Mouse (Mus musculus) embryonic facial prominence, embryonic 11.5 days (tissue): ENCODE data around the gene Glud1. TPM values are rescaled to one million over a fixed set of nuclear protein-coding genes. Genes with fewer than 3 reads are reported as not detected.

Source experiments
- ATAC-seq: fragments of 200-750 bp; cut with Nextera tagmentation; replicated peaks from 2 replicates; pipeline ENCODE4 v1.8.0; 2017; ENCODE audit warnings: low read depth; ENCODE audit not compliant: insufficient number of reproducible peaks, low FRiP score, low TSS enrichment
- DNase-seq: peaks from one replicate; pipeline ENCODE4 v3.0.0-alpha.2; 2015; ENCODE audit warnings: low spot score
- H3K27ac ChIP-seq: fragments of 300-500 bp; sonication (generic); replicated peaks from 2 replicates; pipeline ENCODE4 v1.5.1; 2014; ENCODE audit warnings: mild to moderate bottlenecking, low read depth, low read length, control low read depth
- H3K27me3 ChIP-seq: fragments of 300-500 bp; sonication (generic); 2 replicates; pipeline ENCODE4 v1.6.1; 2014; ENCODE audit warnings: mild to moderate bottlenecking, low read length, moderate library complexity, mixed read lengths; ENCODE audit not compliant: control insufficient read depth, insufficient read depth
- H3K36me3 ChIP-seq: fragments of 300-500 bp; sonication (generic); replicated peaks from 2 replicates; pipeline ENCODE4 v1.6.1; 2014; ENCODE audit warnings: low read depth, mild to moderate bottlenecking, low read length, moderate library complexity, mixed read lengths; ENCODE audit not compliant: control insufficient read depth, insufficient read depth
- H3K4me1 ChIP-seq: fragments of 300-500 bp; sonication (generic); 2 replicates; pipeline ENCODE4 v1.6.1; 2014; ENCODE audit warnings: low read length, mixed read lengths; ENCODE audit not compliant: control insufficient read depth, insufficient read depth
- H3K4me2 ChIP-seq: fragments of 300-500 bp; sonication (generic); 2 replicates; pipeline ENCODE4 v1.6.1; 2014; ENCODE audit warnings: low read depth, mild to moderate bottlenecking, control low read depth, low read length, moderate library complexity
- H3K4me3 ChIP-seq: fragments of 300-500 bp; sonication (generic); 2 replicates; pipeline ENCODE4 v1.5.1; 2014; ENCODE audit warnings: low read depth, low read length, control low read depth
- H3K9ac ChIP-seq: fragments of 300-500 bp; sonication (generic); replicated peaks from 2 replicates; pipeline ENCODE4 v1.6.1; 2014; ENCODE audit warnings: mild to moderate bottlenecking, control low read depth, low read length
- H3K9me3 ChIP-seq: fragments of 300-500 bp; sonication (generic); replicated peaks from 2 replicates; pipeline ENCODE4 v1.6.1; 2016; ENCODE audit warnings: mild to moderate bottlenecking, low read length, inconsistent platforms, mixed read lengths; ENCODE audit not compliant: control insufficient read depth
- WGBS: fragments of 180-500 bp; shearing (Covaris S2); extraction: QIAGEN DNeasy Blood & Tissue Kit; methylation state at CpG from one replicate; pipeline ENCODE4 v1.1.7; 2014; 5-methylcytosine and 5-hydroxymethylcytosine counted together
- polyA plus RNA-seq: library from polyadenylated mRNA; unstranded; fragments of >200 nt; fragmentation: Nextera tagmentation; extraction: Ambion mirVana; gene quantifications from 2 replicates; pipeline ENCODE4 v1.2.1, GENCODE M21; 2014

The Glud1 gene
- polyA plus RNA-seq, 1 experiment from 2014 or later = 97.2 TPM

GRCm38 (mm10) chr14:34288396-34288795 lies 22.1 kb upstream of the Glud1 start:
- H3K9ac ChIP-seq = no peak overlapping the region
- H3K4me1 ChIP-seq = no peaks in the 10 kb centered on the region
- no peak overlapping the region for H3K4me2 ChIP-seq
- H3K4me3 ChIP-seq = no peak overlapping the region
- no peaks in the 10 kb centered on the region for H3K9me3 ChIP-seq
- H3K36me3 ChIP-seq = no peaks in the 10 kb centered on the region
- H3K27ac ChIP-seq = no peak overlapping the region
- ATAC-seq = no peak
- DNase-seq = no peak
- WGBS = 83% methylated on average over 2 of the region's 2 CpGs
- no peaks in the 10 kb centered on the region for H3K27me3 ChIP-seq

- H3K9me3 ChIP-seq = no peaks in the 10 kb centered on the region
- H3K4me1 ChIP-seq = no peaks in the 10 kb centered on the region
- H3K9ac ChIP-seq = no peak overlapping the region
- no peak overlapping the region for H3K4me3 ChIP-seq
- DNase-seq (no peak), ATAC-seq (no peak)
- no peak overlapping the region for H3K27ac ChIP-seq
- 93% methylated on average over 3 of the region's 3 CpGs for WGBS
- no peaks in the 10 kb centered on the region for H3K36me3 ChIP-seq
- no peak overlapping the region for H3K4me2 ChIP-seq
- H3K27me3 ChIP-seq = no peaks in the 10 kb centered on the region
Measured at GRCm38 (mm10) chr14:34289259-34290015, 21.1 kb upstream of the Glud1 start.

GRCm38 (mm10) chr14:34290229-34290628 lies 20.3 kb upstream of the Glud1 start:
- Histone ChIP-seq H3K27ac (no peak overlapping the region), H3K9me3 (no peaks in the 10 kb centered on the region), H3K4me1 (no peaks in the 10 kb centered on the region), H3K36me3 (no peaks in the 10 kb centered on the region), H3K27me3 (no peaks in the 10 kb centered on the region), H3K9ac (no peak overlapping the region), H3K4me3 (no peak overlapping the region), H3K4me2 (no peak overlapping the region)
- WGBS = 56% methylated on average over 1 of the region's 1 CpGs
- ATAC-seq (no peak), DNase-seq (no peak)

GRCm38 (mm10) chr14:34293641-34294040 lies 16.9 kb upstream of the Glud1 start:
- 85% methylated on average over 3 of the region's 3 CpGs for WGBS
- no peaks in the 10 kb centered on the region for H3K36me3 ChIP-seq
- no peak overlapping the region for H3K4me3 ChIP-seq
- no peaks in the 10 kb centered on the region for H3K4me1 ChIP-seq
- H3K27ac ChIP-seq = no peak overlapping the region
- no peak for DNase-seq
- ATAC-seq = no peak
- no peak overlapping the region for H3K9ac ChIP-seq
- no peaks in the 10 kb centered on the region for H3K9me3 ChIP-seq
- H3K4me2 ChIP-seq = no peak overlapping the region
- no peaks in the 10 kb centered on the region for H3K27me3 ChIP-seq

- Histone ChIP-seq H3K4me1 (no peaks in the 10 kb centered on the region), H3K27me3 (no peaks in the 10 kb centered on the region), H3K4me2 (no peak overlapping the region), H3K9me3 (no peaks in the 10 kb centered on the region), H3K4me3 (no peak overlapping the region), H3K36me3 (no peaks in the 10 kb centered on the region), H3K27ac (no peak overlapping the region), H3K9ac (no peak overlapping the region)
- ATAC-seq (no peak), DNase-seq (no peak)
- 89% methylated on average over 7 of the region's 7 CpGs for whole genome bisulfite sequencing
Measured at GRCm38 (mm10) chr14:34296350-34296749, 14.2 kb upstream of the Glud1 start.

- Histone ChIP-seq H3K9ac (no peak overlapping the region), H3K4me1 (no peaks in the 10 kb centered on the region), H3K27me3 (no peaks in the 10 kb centered on the region), H3K9me3 (no peaks in the 10 kb centered on the region), H3K4me3 (no peak overlapping the region), H3K36me3 (no peaks in the 10 kb centered on the region), H3K4me2 (no peak overlapping the region), H3K27ac (no peak overlapping the region)
- no peak for DNase-seq
- ATAC-seq = no peak
- WGBS = 68% methylated on average over 4 of the region's 4 CpGs
Measured at GRCm38 (mm10) chr14:34297038-34297437, 13.5 kb upstream of the Glud1 start.

- no peaks in the 10 kb centered on the region for H3K4me1 ChIP-seq
- H3K9ac ChIP-seq = no peak overlapping the region
- no peaks in the 10 kb centered on the region for H3K27me3 ChIP-seq
- H3K9me3 ChIP-seq = no peaks in the 10 kb centered on the region
- H3K4me2 ChIP-seq = no peak overlapping the region
- H3K4me3 ChIP-seq = no peak overlapping the region
- DNase-seq = no peak
- no peak overlapping the region for H3K27ac ChIP-seq
- H3K36me3 ChIP-seq = no peaks in the 10 kb centered on the region
- ATAC-seq = no peak
- WGBS = 44% methylated on average over 2 of the region's 2 CpGs
Measured at GRCm38 (mm10) chr14:34297634-34298033, 12.9 kb upstream of the Glud1 start.

- 82% methylated on average over 11 of the region's 11 CpGs for WGBS
- no peak for DNase-seq
Measured at GRCm38 (mm10) chr14:34298871-34299700, 11.4 kb upstream of the Glud1 start.

More at GRCm38 (mm10) chr14:34298871-34299700, 11.4 kb upstream of the Glud1 start:
- Histone ChIP-seq H3K36me3 (no peaks in the 10 kb centered on the region), H3K27me3 (no peaks in the 10 kb centered on the region), H3K9ac (no peak overlapping the region), H3K27ac (no peak overlapping the region), H3K9me3 (no peaks in the 10 kb centered on the region), H3K4me1 (no peaks in the 10 kb centered on the region), H3K4me3 (no peak overlapping the region), H3K4me2 (no peak overlapping the region)
- no peak for ATAC-seq
